In genomic region chr6:86194941-86195932, GRCm38 (mm10) we compare ENCODE assay signal across 9 mouse cellular contexts. TPM values are rescaled to one million over a fixed set of nuclear protein-coding genes. Genes with fewer than 3 reads are reported as not detected.
A peak's percentile ranks its signal among the peaks of the same experiment; 100 is the strongest.
DNase-seq lines count a peak whose midpoint lies in the region; ATAC-seq lines count a peak whose summit lies in the region.
"Had no signal": no experiment of that assay in that cellular context is flagged by ENCODE, and none has a peak within 500 bp of the region (broad histone marks: within the 10 kb centered on the region; RNA-seq: fewer than 3 reads in every experiment).

TSS of gene Tgfa (plus strand) at chr6:86195223.

- intact Hi-C loops in left cerebral cortex, postnatal 10 days (cut with DNase I) = loop anchor here (2.0 to 5.0 kb wide), 4 partner anchors 53 to 170 kb away; partner anchors contain the start of gene Fam136a

- H3K9me3 ChIP-seq in hindbrain, embryonic 16.5 days (ENCODE audit: control insufficient read depth, low read length) = no peaks in the 10 kb centered on the region

- WGBS in hindbrain, embryonic 16.5 days = under 1% methylated on average over 89 of the region's 97 CpGs

- no peaks in the 10 kb centered on the region for H3K36me3 ChIP-seq in hindbrain, embryonic 16.5 days (ENCODE audit: control insufficient read depth, insufficient read depth, low read length)

- H3K27me3 ChIP-seq in hindbrain, embryonic 16.5 days (replicated peaks; ENCODE audit: control insufficient read depth, insufficient read depth, low read length) = peaks cover 3% of the 10 kb centered on the region; the same call in 1 of the 2 replicates

- H3K4me3 ChIP-seq in hindbrain, embryonic 16.5 days (ENCODE audit: low read length) = peak within 1 kb of the TSS; percentile 73

- peak; percentile 94 for DNase-seq in adrenal gland, adult 2 months
- DNase-seq in cerebellum, postnatal 14 days = peak; percentile 62 to 69
- DNase-seq in frontal cortex, postnatal 25 days (ENCODE audit: low spot score in 2 of 2) = peak; percentile 27 to 41
- peak in 1 of 2 experiments; percentile 89 for DNase-seq in left cerebral cortex, postnatal 10 days (ENCODE audit: extremely low spot score in 1 of 2, low spot score in 2 of 2)
- peak; percentile 57 for DNase-seq in right cerebral cortex, postnatal 25 days
- DNase-seq in c-Kit-positive CD71-positive TER-119-positive erythroid progenitor cells, embryonic 14.5 days (ENCODE audit: low spot score) = no peak

- peak; percentile 87 for ATAC-seq in hindbrain, embryonic 16.5 days
- ATAC-seq in megakaryocyte progenitor cell, adult 5-6 weeks (replicated peaks; ENCODE audit: poor library complexity) = peak; percentile 71

- H3K4me2 ChIP-seq in hindbrain, embryonic 16.5 days (ENCODE audit: low read length) = peak within 1 kb of the TSS; percentile 96

- H3K27ac ChIP-seq in hindbrain, embryonic 16.5 days (ENCODE audit: low read depth, low read length) = peak within 1 kb of the TSS; percentile 66
- H3K27ac ChIP-seq: macrophage had no signal

- peaks cover 13% of the 10 kb centered on the region for H3K4me1 ChIP-seq in hindbrain, embryonic 16.5 days (ENCODE audit: control insufficient read depth, insufficient read depth, low read depth, low read length)

- peak within 1 kb of the TSS; percentile 82 for H3K9ac ChIP-seq in hindbrain, embryonic 16.5 days (ENCODE audit: low read depth, low read length)

RNA-seq across cellular contexts. Expression of gene Tgfa, which starts in this region (rescaled TPM):
- total RNA-seq in adrenal gland, adult 2 months (2021) = 10 to 100 TPM; 15.0 to 18.2 TPM
- 33.2 and 49.0 TPM in 2 replicates for polyA plus RNA-seq in adrenal gland, adult 2 months (2012; rRNA removed)
- polyA plus RNA-seq in hindbrain, embryonic 16.5 days (2015; fragmentation: Nextera tagmentation; extraction: Ambion mirVana) = 17.8 and 20.6 TPM in 2 replicates
- total RNA-seq in left cerebral cortex, postnatal 10 days (2021) = 10 to 100 TPM; 18.4 to 26.0 TPM
- 0.52 and 0.71 TPM in 2 replicates for total RNA-seq in megakaryocyte progenitor cell, adult 5-6 weeks (2015)
- 0.20 TPM in 1 of 2 replicates, not detected in the other for total RNA-seq in megakaryocyte progenitor cell, adult 5-6 weeks (2017)
- polyA plus RNA-seq: macrophage had no signal

Comparison
In these comparisons a context has a peak if more than half of its experiments do, and no peak if none do; other contexts are left out.
1. RNA of gene Tgfa (total RNA-seq): 18.4 to 26.0 TPM in left cerebral cortex, postnatal 10 days and 15.0 to 18.2 TPM in adrenal gland, adult 2 months; 0.20 to 0.71 TPM in megakaryocyte progenitor cell, adult 5-6 weeks; every median in the first group is over 4 times any median in the second.
2. Peak in ATAC-seq in megakaryocyte progenitor cell, adult 5-6 weeks; RNA of the gene not detected or under 1 TPM.